Mouse (Mus musculus): Measurements from ENCODE around the gene Hs6st3. TPM values are rescaled to one million over a fixed set of nuclear protein-coding genes. Genes with fewer than 3 reads are reported as not detected.

Gene Hs6st3
- total and polyA plus RNA-seq, 2 experiments from 2014 or later = 2.4 to 23.4 TPM

DNA sequence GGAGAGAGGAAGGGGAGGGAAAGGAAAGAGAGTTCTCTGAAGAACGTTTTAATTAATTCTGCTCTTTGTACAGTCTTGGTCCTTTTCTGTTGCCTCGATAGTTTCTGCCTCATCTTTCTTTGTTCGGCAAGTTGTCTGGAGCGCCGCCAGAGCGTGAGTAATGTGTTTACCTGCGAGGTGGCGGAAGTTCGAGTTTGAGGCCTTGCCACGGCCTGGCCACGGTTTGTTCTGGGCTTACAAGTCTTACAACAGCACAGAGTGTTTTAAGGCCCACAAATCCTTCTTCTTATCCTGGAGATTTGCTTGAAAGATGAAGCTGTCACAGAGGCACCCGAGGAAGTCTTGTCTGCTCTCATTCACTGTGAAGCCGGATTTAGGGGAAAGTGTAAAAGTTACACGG lies 466.2 kb downstream of the Hs6st3 start:
- H3K4me3 ChIP-seq (ENCODE audit: low read depth, low read length) = no peak overlapping the region
- H3K9me3 ChIP-seq (ENCODE audit: low read length) = no peaks in the 10 kb centered on the region
- ATAC-seq (no peak), DNase-seq (no peak)
- H3K27me3 ChIP-seq (ENCODE audit: insufficient read depth, low read length) = no peaks in the 10 kb centered on the region
- TF ChIP-seq CTCF (IDR thresholded peaks at IDR 0.05; ENCODE audit: low read depth) = no peak
- WGBS = 51% methylated on average over 14 of the region's 14 CpGs
- no peak overlapping the region for H3K9ac ChIP-seq
- H3K4me2 ChIP-seq (ENCODE audit: low read depth) = no peak overlapping the region
- no peaks in the 10 kb centered on the region for H3K4me1 ChIP-seq (ENCODE audit: insufficient read depth)
- no peak overlapping the region for H3K27ac ChIP-seq (ENCODE audit: low read depth, low read length)
- no peaks in the 10 kb centered on the region for H3K36me3 ChIP-seq (ENCODE audit: insufficient read depth)

DNA sequence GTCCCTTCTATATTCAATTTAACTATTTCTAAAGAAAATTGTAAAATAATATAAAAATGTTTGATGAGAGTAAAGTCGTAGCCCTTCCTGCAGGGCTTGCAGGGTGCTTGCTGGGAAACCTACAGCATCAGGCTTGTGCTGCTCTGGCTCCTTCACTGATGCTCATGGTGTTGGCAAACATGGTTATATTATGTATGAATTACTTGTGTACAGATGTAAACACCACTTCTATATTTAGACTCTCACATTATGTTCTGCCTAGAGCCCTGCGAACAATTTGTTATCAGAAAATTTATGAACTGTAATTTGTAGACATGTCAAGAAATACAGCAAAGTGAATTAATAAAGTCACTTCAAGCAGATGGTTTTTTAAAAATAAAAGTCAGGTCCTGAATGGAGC lies 474.7 kb downstream of the Hs6st3 start:
- no peaks in the 10 kb centered on the region for H3K9me3 ChIP-seq (ENCODE audit: low read length)
- no peak overlapping the region for H3K4me2 ChIP-seq (ENCODE audit: low read depth)
- DNase-seq (no peak), ATAC-seq (no peak)
- H3K36me3 ChIP-seq (ENCODE audit: insufficient read depth) = no peaks in the 10 kb centered on the region
- no peaks in the 10 kb centered on the region for H3K4me1 ChIP-seq (ENCODE audit: insufficient read depth)
- 76% methylated on average over 2 of the region's 2 CpGs for WGBS
- no peak for TF ChIP-seq CTCF (IDR thresholded peaks at IDR 0.05; ENCODE audit: low read depth)
- no peak overlapping the region for H3K9ac ChIP-seq
- no peaks in the 10 kb centered on the region for H3K27me3 ChIP-seq (ENCODE audit: insufficient read depth, low read length)
- H3K4me3 ChIP-seq (ENCODE audit: low read depth, low read length) = no peak overlapping the region
- H3K27ac ChIP-seq (ENCODE audit: low read depth, low read length) = no peak overlapping the region

DNA sequence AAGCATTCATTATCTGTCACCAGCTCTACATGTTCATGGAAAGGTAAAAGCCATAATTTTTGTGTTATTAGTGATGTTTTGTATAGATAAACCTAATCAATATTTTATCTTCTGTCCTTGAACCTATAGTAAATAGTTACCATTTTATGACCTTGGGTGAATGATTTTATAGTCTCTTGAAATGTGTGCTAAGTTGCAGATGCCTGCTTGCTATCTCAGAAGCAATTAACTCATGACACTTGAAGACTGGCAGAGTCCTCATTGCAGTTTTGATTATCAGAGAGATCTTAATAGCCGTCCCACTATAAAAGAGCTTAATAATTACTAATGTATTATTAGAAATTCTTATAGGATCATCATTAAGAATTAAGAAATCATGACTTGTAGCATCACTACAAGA lies 491.0 kb downstream of the Hs6st3 start:
- ATAC-seq (no peak), DNase-seq (no peak)
- no peak overlapping the region for H3K4me2 ChIP-seq (ENCODE audit: low read depth)
- no peak overlapping the region for H3K4me3 ChIP-seq (ENCODE audit: low read depth, low read length)
- 78% methylated on average over 1 of the region's 1 CpGs for WGBS
- H3K27ac ChIP-seq (ENCODE audit: low read depth, low read length) = no peak overlapping the region
- no peak overlapping the region for H3K9ac ChIP-seq
- no peak for TF ChIP-seq CTCF (IDR thresholded peaks at IDR 0.05; ENCODE audit: low read depth)
- peaks cover 4% of the 10 kb centered on the region; the same call in 1 of the 2 replicates for H3K4me1 ChIP-seq (ENCODE audit: insufficient read depth)
- H3K9me3 ChIP-seq (ENCODE audit: low read length) = no peaks in the 10 kb centered on the region
- H3K36me3 ChIP-seq (ENCODE audit: insufficient read depth) = no peaks in the 10 kb centered on the region
- H3K27me3 ChIP-seq (ENCODE audit: insufficient read depth, low read length) = no peaks in the 10 kb centered on the region

DNA sequence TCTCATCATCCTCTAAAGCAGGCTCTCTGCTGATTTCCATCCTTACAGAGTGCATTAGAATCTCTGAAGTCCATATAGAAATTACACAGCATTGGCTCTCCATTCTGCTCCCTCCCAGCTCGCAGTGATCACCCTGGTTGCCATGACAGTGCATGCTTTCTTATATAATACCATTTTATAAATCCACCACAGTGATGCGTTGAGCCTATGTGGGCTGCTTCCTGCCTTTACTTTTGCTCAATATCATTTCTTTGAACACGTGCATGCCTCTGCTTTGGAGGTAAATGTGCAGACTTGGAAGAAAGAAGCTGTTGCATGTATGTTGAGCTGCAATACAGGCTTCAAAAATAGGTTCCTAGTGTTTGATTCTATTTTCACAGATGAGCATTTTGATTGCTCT lies 494.9 kb downstream of the Hs6st3 start:
- DNase-seq = peak; percentile 7
- Histone ChIP-seq H3K4me3 (ENCODE audit: low read depth, low read length) (no peak overlapping the region), H3K36me3 (ENCODE audit: insufficient read depth) (no peaks in the 10 kb centered on the region), H3K27ac (ENCODE audit: low read depth, low read length) (no peak overlapping the region), H3K4me1 (ENCODE audit: insufficient read depth) (peaks cover 4% of the 10 kb centered on the region; the same call in 1 of the 2 replicates), H3K9ac (no peak overlapping the region), H3K27me3 (ENCODE audit: insufficient read depth, low read length) (no peaks in the 10 kb centered on the region), H3K9me3 (ENCODE audit: low read length) (no peaks in the 10 kb centered on the region), H3K4me2 (ENCODE audit: low read depth) (no peak overlapping the region)
- no peak for ATAC-seq
- no peak for TF ChIP-seq CTCF (IDR thresholded peaks at IDR 0.05; ENCODE audit: low read depth)
- 51% methylated on average over 3 of the region's 3 CpGs for WGBS

DNA sequence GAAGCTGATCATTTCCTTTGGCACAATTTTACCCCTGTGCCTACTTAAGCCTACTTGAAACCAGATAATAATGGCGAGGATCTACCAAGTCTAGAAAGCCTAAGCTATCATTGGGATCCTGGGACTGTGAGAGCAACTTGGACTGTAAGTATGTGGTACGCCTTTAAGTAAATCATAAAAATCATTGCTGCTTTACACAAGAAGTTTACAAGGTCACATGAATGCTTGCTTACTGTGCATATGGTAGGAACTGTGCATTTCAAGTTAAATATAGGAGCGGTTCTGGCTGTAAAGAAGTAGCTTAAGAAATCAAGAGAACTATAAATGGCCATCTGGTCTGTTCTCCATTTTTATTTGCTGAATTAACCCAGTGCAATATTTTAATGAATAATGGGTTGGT lies 495.5 kb downstream of the Hs6st3 start:
- Histone ChIP-seq H3K27me3 (ENCODE audit: insufficient read depth, low read length) (no peaks in the 10 kb centered on the region), H3K9me3 (ENCODE audit: low read length) (no peaks in the 10 kb centered on the region), H3K27ac (ENCODE audit: low read depth, low read length) (no peak overlapping the region), H3K4me2 (ENCODE audit: low read depth) (no peak overlapping the region), H3K36me3 (ENCODE audit: insufficient read depth) (no peaks in the 10 kb centered on the region), H3K9ac (no peak overlapping the region), H3K4me1 (ENCODE audit: insufficient read depth) (peaks cover 4% of the 10 kb centered on the region; the same call in 1 of the 2 replicates), H3K4me3 (ENCODE audit: low read depth, low read length) (no peak overlapping the region)
- DNase-seq (no peak), ATAC-seq (no peak)
- TF ChIP-seq CTCF (IDR thresholded peaks at IDR 0.05; ENCODE audit: low read depth) = no peak
- WGBS = 63% methylated on average over 3 of the region's 3 CpGs

DNA sequence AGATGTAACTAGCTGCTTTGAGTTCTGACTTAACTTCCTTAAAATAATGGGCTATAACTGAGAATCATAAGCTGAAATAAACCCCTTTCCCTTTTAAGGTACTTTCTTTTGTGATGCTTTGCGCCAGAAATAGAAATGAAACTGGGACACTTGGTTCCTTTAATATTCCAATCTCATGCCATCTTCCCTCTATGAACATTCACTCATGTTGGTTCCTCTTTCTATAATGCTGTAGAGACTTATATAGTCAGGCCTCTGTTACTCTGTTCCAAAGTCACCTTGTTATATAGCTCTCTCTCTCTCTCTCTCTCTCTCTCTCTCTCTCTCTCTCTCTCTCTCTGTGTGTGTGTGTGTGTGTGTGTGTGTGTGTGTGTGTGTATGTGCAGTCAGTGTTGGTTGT lies 504.7 kb downstream of the Hs6st3 start:
- no peak for DNase-seq
- no peak for ATAC-seq
- Histone ChIP-seq H3K4me3 (ENCODE audit: low read depth, low read length) (no peak overlapping the region), H3K9me3 (ENCODE audit: low read length) (no peaks in the 10 kb centered on the region), H3K9ac (no peak overlapping the region), H3K4me2 (ENCODE audit: low read depth) (no peak overlapping the region), H3K27me3 (ENCODE audit: insufficient read depth, low read length) (no peaks in the 10 kb centered on the region), H3K4me1 (ENCODE audit: insufficient read depth) (no peaks in the 10 kb centered on the region), H3K36me3 (ENCODE audit: insufficient read depth) (no peaks in the 10 kb centered on the region), H3K27ac (ENCODE audit: low read depth, low read length) (no peak overlapping the region)
- WGBS = 100% methylated on average over 1 of the region's 1 CpGs
- TF ChIP-seq CTCF (IDR thresholded peaks at IDR 0.05; ENCODE audit: low read depth) = no peak

DNA sequence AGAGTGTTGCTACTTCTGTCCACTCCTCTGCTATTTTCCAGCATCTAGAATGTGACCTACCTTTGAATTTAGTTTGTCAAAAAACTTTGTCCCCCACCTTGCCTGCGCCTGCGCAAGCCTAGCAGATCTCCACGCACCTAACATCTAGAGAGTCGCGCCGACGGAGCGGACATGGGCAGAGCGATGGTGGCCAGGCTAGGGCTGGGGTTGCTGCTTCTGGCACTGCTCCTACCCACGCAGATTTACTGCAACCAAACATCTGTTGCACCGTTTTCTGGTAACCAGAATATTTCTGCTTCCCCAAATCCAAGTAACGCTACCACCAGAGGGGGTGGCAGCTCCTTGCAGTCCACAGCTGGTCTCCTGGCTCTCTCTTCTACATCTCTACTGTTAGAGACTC lies 505.7 kb downstream of the Hs6st3 start:
- DNase-seq (no peak), ATAC-seq (no peak)
- H3K4me1 ChIP-seq (ENCODE audit: insufficient read depth) = no peaks in the 10 kb centered on the region
- WGBS = 96% methylated on average over 12 of the region's 12 CpGs
- no peak overlapping the region for H3K9ac ChIP-seq
- H3K9me3 ChIP-seq (ENCODE audit: low read length) = no peaks in the 10 kb centered on the region
- no peaks in the 10 kb centered on the region for H3K36me3 ChIP-seq (ENCODE audit: insufficient read depth)
- H3K4me3 ChIP-seq (ENCODE audit: low read depth, low read length) = no peak overlapping the region
- TF ChIP-seq CTCF (IDR thresholded peaks at IDR 0.05; ENCODE audit: low read depth) = no peak
- no peak overlapping the region for H3K27ac ChIP-seq (ENCODE audit: low read depth, low read length)
- H3K4me2 ChIP-seq (ENCODE audit: low read depth) = no peak overlapping the region
- no peaks in the 10 kb centered on the region for H3K27me3 ChIP-seq (ENCODE audit: insufficient read depth, low read length)

DNA sequence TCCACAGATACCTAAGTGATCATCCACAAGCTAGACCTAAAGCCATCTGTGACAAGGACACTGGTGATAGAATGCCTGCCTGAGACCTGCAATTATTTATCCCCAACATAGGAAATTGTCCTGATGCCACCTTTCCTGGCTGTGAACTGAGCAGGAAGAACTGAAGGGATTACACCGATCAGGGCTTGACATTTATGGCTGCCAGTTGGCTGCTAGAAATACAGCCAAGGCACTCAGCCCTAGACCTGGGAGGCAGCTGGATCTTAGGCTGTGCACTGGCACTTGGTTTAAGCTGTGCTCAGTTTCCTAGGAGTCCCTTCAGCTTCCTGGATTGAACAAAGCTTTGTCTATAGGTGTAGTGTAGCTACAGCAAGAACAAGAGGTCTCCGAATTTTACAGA lies 518.8 kb downstream of the Hs6st3 start:
- Histone ChIP-seq H3K9me3 (ENCODE audit: low read length) (no peaks in the 10 kb centered on the region), H3K27me3 (ENCODE audit: insufficient read depth, low read length) (no peaks in the 10 kb centered on the region), H3K4me2 (ENCODE audit: low read depth) (no peak overlapping the region), H3K4me3 (ENCODE audit: low read depth, low read length) (no peak overlapping the region), H3K4me1 (ENCODE audit: insufficient read depth) (no peaks in the 10 kb centered on the region), H3K9ac (no peak overlapping the region), H3K36me3 (ENCODE audit: insufficient read depth) (no peaks in the 10 kb centered on the region), H3K27ac (ENCODE audit: low read depth, low read length) (no peak overlapping the region)
- TF ChIP-seq CTCF (IDR thresholded peaks at IDR 0.05; ENCODE audit: low read depth) = no peak
- WGBS = 77% methylated on average over 2 of the region's 2 CpGs
- no peak for ATAC-seq
- DNase-seq = no peak
